Mouse (Mus musculus): Measurements from ENCODE around the gene Mvb12b. TPM values are rescaled to one million over a fixed set of nuclear protein-coding genes. Genes with fewer than 3 reads are reported as not detected.

The Mvb12b gene
- polyA plus RNA-seq, 1 experiment from 2014 or later, result 16.6 TPM

Other genes with a start within 250 kb of the Mvb12b start
- gene Lmx1b, start 247.4 kb downstream of the Mvb12b start, polyA plus RNA-seq (2016; fragmentation: Nextera tagmentation; extraction: Ambion mirVana), result 0.11 and 0.83 TPM in 2 replicates